Mouse (Mus musculus) stomach, embryonic 16.5 days (tissue): ENCODE measurements at regions not wholly inside any gene's neighbourhood (a gene's known extent, or its start where the extent isn't known, plus 50 kb on each side); places are given as distances from the start of the nearest gene placed in this dataset.

Experiments
- ATAC-seq: fragments of 200-750 bp; cut with Nextera tagmentation; 2 replicates; pipeline ENCODE4 v1.8.0; 2017; ENCODE audit warnings: moderate number of reproducible peaks, moderate TSS enrichment; ENCODE audit not compliant: insufficient read depth, low FRiP score
- H3K27ac ChIP-seq: fragments of 300-500 bp; sonication (generic); 2 replicates; pipeline ENCODE4 v1.5.1; 2014; ENCODE audit warnings: low read length
- H3K27me3 ChIP-seq: fragments of 300-500 bp; sonication (generic); 2 replicates; pipeline ENCODE4 v1.6.1; 2014; ENCODE audit warnings: low read length, control low read depth, mixed read lengths; ENCODE audit not compliant: control insufficient read depth, insufficient read depth
- H3K36me3 ChIP-seq: fragments of 300-500 bp; sonication (generic); 2 replicates; pipeline ENCODE4 v1.6.1; 2014; ENCODE audit warnings: low read length; ENCODE audit not compliant: control insufficient read depth, insufficient read depth
- H3K4me1 ChIP-seq: fragments of 300-500 bp; sonication (generic); 2 replicates; pipeline ENCODE4 v1.6.1; 2014; ENCODE audit warnings: low read length, control low read depth, mixed read lengths; ENCODE audit not compliant: control insufficient read depth, insufficient read depth
- H3K4me2 ChIP-seq: fragments of 300-500 bp; sonication (generic); 2 replicates; pipeline ENCODE4 v1.6.1; 2014; ENCODE audit warnings: low read depth, low read length, mixed read lengths
- H3K4me3 ChIP-seq: fragments of 300-500 bp; sonication (generic); replicated peaks from 2 replicates; pipeline ENCODE4 v1.5.1; 2014; ENCODE audit warnings: mild to moderate bottlenecking, low read length
- H3K9ac ChIP-seq: fragments of 300-500 bp; sonication (generic); 2 replicates; pipeline ENCODE4 v1.6.1; 2014; ENCODE audit warnings: low read length
- H3K9me3 ChIP-seq: fragments of 300-500 bp; sonication (generic); replicated peaks from 2 replicates; pipeline ENCODE4 v1.6.1; 2016; ENCODE audit warnings: low read length, control low read depth; ENCODE audit not compliant: control insufficient read depth
- WGBS: fragments of 180-500 bp; shearing (Covaris S2); extraction: QIAGEN DNeasy Blood & Tissue Kit; methylation state at CpG from one replicate; pipeline ENCODE4 v1.1.7; 2014; 5-methylcytosine and 5-hydroxymethylcytosine counted together

GRCm38 (mm10) chr6:98613030-98613429, 270.5 kb upstream of the Gm765 start:
- Histone ChIP-seq H3K4me2 (no peak overlapping the region), H3K9ac (no peak overlapping the region), H3K4me1 (peaks cover 3% of the 10 kb centered on the region; the same call in 1 of the 2 replicates), H3K27ac (no peak overlapping the region), H3K36me3 (no peaks in the 10 kb centered on the region), H3K4me3 (no peak overlapping the region), H3K9me3 (no peaks in the 10 kb centered on the region), H3K27me3 (no peaks in the 10 kb centered on the region)
- no peak for ATAC-seq
- WGBS, result 44% methylated on average over 10 of the region's 10 CpGs

DNA sequence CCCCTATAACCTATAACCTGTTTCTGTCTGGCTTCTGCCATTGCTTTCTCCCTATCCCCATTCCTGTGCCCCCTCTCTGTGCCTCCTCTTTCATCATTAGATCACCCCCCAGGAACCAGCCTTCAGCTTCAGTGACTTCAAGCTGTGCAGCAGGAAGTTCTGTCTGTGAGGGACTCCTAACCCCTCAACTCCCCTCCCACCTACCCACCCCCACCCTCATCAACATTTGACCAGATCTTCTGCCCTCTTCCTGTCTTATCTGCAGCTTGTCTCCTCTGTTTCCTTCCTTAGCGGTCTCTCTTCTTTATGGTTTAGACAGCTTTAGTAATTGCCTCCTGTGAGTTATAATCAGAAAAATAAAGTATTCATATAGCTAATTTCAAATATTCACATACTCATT, 266.6 kb upstream of the Gm765 start:
- H3K4me1 ChIP-seq, result peaks cover 3% of the 10 kb centered on the region; the same call in 1 of the 2 replicates
- WGBS, result 50% methylated on average over 1 of the region's 1 CpGs
- H3K36me3 ChIP-seq, result no peaks in the 10 kb centered on the region

DNA sequence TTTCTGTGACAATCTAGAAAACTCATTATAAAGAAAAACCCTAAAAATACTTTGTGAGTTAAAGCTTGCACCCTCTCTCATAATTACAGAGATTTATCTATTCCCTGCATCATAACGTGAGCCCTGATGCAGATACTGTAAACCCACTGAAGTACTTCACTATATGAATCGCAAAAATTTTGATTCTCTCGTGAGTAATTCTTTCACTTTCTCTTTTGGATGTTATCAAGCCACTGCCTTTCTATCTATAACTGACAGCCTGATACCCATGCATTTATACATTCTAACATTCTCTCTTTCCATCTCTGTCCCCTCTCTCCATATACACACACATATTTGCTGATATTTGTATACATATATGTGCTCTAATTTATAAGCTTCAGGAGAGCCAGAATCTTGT, 264.1 kb upstream of the Gm765 start:
- Histone ChIP-seq H3K4me1 (peaks cover 3% of the 10 kb centered on the region; the same call in 1 of the 2 replicates), H3K4me2 (no peak overlapping the region), H3K9ac (no peak overlapping the region), H3K27ac (no peak overlapping the region), H3K36me3 (no peaks in the 10 kb centered on the region), H3K4me3 (no peak overlapping the region), H3K9me3 (no peaks in the 10 kb centered on the region), H3K27me3 (no peaks in the 10 kb centered on the region)
- WGBS, result 62% methylated on average over 3 of the region's 3 CpGs
- no peak for ATAC-seq

More for the DNA sequence above, 266.6 kb upstream of the Gm765 start:
- Histone ChIP-seq H3K9me3 (no peaks in the 10 kb centered on the region), H3K4me2 (no peak overlapping the region), H3K27ac (no peak overlapping the region), H3K9ac (no peak overlapping the region), H3K27me3 (no peaks in the 10 kb centered on the region), H3K4me3 (no peak overlapping the region)
- ATAC-seq, result no peak

GRCm38 (mm10) chr6:98597612-98598011, 255.1 kb upstream of the Gm765 start:
- 90% methylated on average over 6 of the region's 6 CpGs for WGBS
- H3K4me3 ChIP-seq, result no peak overlapping the region
- no peaks in the 10 kb centered on the region for H3K4me1 ChIP-seq
- H3K4me2 ChIP-seq, result no peak overlapping the region
- H3K36me3 ChIP-seq, result no peaks in the 10 kb centered on the region
- H3K27me3 ChIP-seq, result no peaks in the 10 kb centered on the region
- H3K9me3 ChIP-seq, result no peaks in the 10 kb centered on the region
- H3K27ac ChIP-seq, result no peak overlapping the region
- H3K9ac ChIP-seq, result no peak overlapping the region
- ATAC-seq, result no peak

DNA sequence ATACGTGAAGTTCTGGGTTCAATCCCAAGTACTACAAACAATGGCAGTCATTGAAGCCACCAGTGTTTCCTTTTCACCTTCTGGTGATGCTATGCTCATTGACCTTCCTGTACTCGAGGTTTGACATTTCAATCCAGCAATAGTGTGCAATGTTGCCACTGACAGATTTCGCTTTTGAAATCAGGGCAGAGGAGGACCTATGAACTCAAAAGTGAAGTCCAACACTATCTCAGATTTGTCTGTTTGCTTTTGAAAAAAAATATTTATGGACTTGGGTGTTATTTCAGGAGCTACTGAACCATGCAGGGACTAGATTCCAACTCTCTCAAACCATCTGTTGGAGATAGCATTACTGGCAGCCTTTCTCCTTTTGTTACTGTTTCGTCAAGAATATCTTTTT, 248.4 kb upstream of the Gm765 start:
- H3K9me3 ChIP-seq, result no peaks in the 10 kb centered on the region
- H3K36me3 ChIP-seq, result no peaks in the 10 kb centered on the region
- WGBS, result 72% methylated on average over 4 of the region's 4 CpGs
- H3K4me2 ChIP-seq, result no peak overlapping the region
- H3K4me3 ChIP-seq, result no peak overlapping the region
- H3K9ac ChIP-seq, result no peak overlapping the region
- H3K27me3 ChIP-seq, result no peaks in the 10 kb centered on the region
- ATAC-seq, result no peak
- H3K27ac ChIP-seq, result no peak overlapping the region
- H3K4me1 ChIP-seq, result no peaks in the 10 kb centered on the region; the same call in 1 of the 2 replicates

- Histone ChIP-seq H3K9me3 (no peaks in the 10 kb centered on the region), H3K4me2 (no peak overlapping the region), H3K27me3 (no peaks in the 10 kb centered on the region), H3K4me3 (no peak overlapping the region), H3K9ac (no peak overlapping the region), H3K36me3 (no peaks in the 10 kb centered on the region), H3K27ac (no peak overlapping the region), H3K4me1 (peaks cover 3% of the 10 kb centered on the region)
- 44% methylated on average over 4 of the region's 4 CpGs for WGBS
- peak; percentile 92 for ATAC-seq
Measured at GRCm38 (mm10) chr6:98588979-98589378, 246.4 kb upstream of the Gm765 start.

DNA sequence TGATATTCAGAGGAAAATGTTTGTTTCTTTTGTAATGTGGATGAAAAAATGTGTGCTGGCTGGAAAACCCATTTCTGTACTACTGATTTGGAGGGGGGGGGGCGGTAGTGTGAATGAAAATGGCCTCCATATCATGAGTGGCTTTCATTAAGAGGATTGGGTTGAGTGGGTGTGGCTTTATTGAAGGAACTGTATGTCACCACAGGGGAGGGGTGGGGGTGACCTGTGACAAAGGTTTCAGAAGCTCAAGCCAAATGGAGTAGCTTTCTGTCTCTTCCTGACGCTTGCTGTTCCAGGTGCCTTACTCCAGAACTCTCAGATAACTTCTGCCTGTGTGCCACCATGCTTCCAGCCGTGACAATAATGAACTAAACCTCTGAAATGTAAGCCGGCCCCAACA, 242.0 kb upstream of the Gm765 start:
- Histone ChIP-seq H3K27ac (no peak overlapping the region), H3K27me3 (no peaks in the 10 kb centered on the region), H3K36me3 (no peaks in the 10 kb centered on the region), H3K4me2 (no peak overlapping the region), H3K9ac (no peak overlapping the region), H3K4me1 (peaks cover 7% of the 10 kb centered on the region), H3K4me3 (no peak overlapping the region), H3K9me3 (no peaks in the 10 kb centered on the region)
- ATAC-seq, result no peak
- 81% methylated on average over 4 of the region's 4 CpGs for WGBS

GRCm38 (mm10) chr6:98582826-98583225, 240.3 kb upstream of the Gm765 start:
- Histone ChIP-seq H3K9ac (no peak overlapping the region), H3K27ac (no peak overlapping the region), H3K9me3 (no peaks in the 10 kb centered on the region), H3K4me2 (no peak overlapping the region), H3K4me1 (peaks cover 7% of the 10 kb centered on the region), H3K4me3 (no peak overlapping the region), H3K27me3 (no peaks in the 10 kb centered on the region), H3K36me3 (no peaks in the 10 kb centered on the region)
- WGBS, result 50% methylated on average over 2 of the region's 2 CpGs
- no peak for ATAC-seq

GRCm38 (mm10) chr6:98575227-98575626, 232.7 kb upstream of the Gm765 start:
- Histone ChIP-seq H3K9ac (no peak overlapping the region), H3K27me3 (no peaks in the 10 kb centered on the region), H3K4me2 (no peak overlapping the region), H3K36me3 (no peaks in the 10 kb centered on the region), H3K4me1 (no peaks in the 10 kb centered on the region), H3K27ac (no peak overlapping the region), H3K4me3 (no peak overlapping the region), H3K9me3 (no peaks in the 10 kb centered on the region)
- WGBS, result 77% methylated on average over 1 of the region's 1 CpGs
- ATAC-seq, result no peak

- ATAC-seq, result no peak
- Histone ChIP-seq H3K27me3 (no peaks in the 10 kb centered on the region), H3K9me3 (no peaks in the 10 kb centered on the region), H3K4me2 (no peak overlapping the region), H3K36me3 (no peaks in the 10 kb centered on the region), H3K4me1 (no peaks in the 10 kb centered on the region), H3K27ac (no peak overlapping the region), H3K4me3 (no peak overlapping the region), H3K9ac (no peak overlapping the region)
- 69% methylated on average over 1 of the region's 1 CpGs for WGBS
Measured at GRCm38 (mm10) chr6:98555702-98556101, 213.1 kb upstream of the Gm765 start.
